Mouse (Mus musculus) liver, postnatal 0 days (tissue): Measurements from ENCODE around the gene Jdp2. TPM values are rescaled to one million over a fixed set of nuclear protein-coding genes. Genes with fewer than 3 reads are reported as not detected.

Source experiments
- ATAC-seq: fragments of 200-750 bp; cut with Nextera tagmentation; 2 replicates; pipeline ENCODE4 v1.8.0; 2017; ENCODE audit warnings: mild to moderate bottlenecking, moderate library complexity
- DNase-seq: peaks from one replicate; pipeline ENCODE4 v3.0.0-alpha.2; 2016
- H3K27ac ChIP-seq: fragments of 300-500 bp; sonication (generic); 2 replicates; pipeline ENCODE4 v1.5.1; 2014; ENCODE audit warnings: antibody characterized with exemption, moderate library complexity, mild to moderate bottlenecking, low read depth
- H3K27me3 ChIP-seq: fragments of 300-500 bp; sonication (generic); 2 replicates; pipeline ENCODE4 v1.6.1; 2014; ENCODE audit warnings: low read length, control low read depth, mixed read lengths; ENCODE audit not compliant: insufficient read depth
- H3K36me3 ChIP-seq: fragments of 300-500 bp; sonication (generic); replicated peaks from 2 replicates; pipeline ENCODE4 v1.6.1; 2014; ENCODE audit warnings: mild to moderate bottlenecking, control low read depth, low read length, moderate library complexity, mixed read lengths; ENCODE audit not compliant: insufficient read depth
- H3K4me1 ChIP-seq: fragments of 300-500 bp; sonication (generic); 2 replicates; pipeline ENCODE4 v1.6.1; 2014; ENCODE audit warnings: antibody characterized with exemption, mild to moderate bottlenecking, control low read depth; ENCODE audit not compliant: insufficient read depth
- H3K4me2 ChIP-seq: fragments of 300-500 bp; sonication (generic); 2 replicates; pipeline ENCODE4 v1.6.1; 2014; ENCODE audit warnings: low read depth, mild to moderate bottlenecking, low read length, moderate library complexity, mixed read lengths
- H3K4me3 ChIP-seq: fragments of 300-500 bp; sonication (generic); 2 replicates; pipeline ENCODE4 v1.5.1; 2014; ENCODE audit warnings: low read depth, low read length
- H3K9ac ChIP-seq: fragments of 300-500 bp; sonication (generic); replicated peaks from 2 replicates; pipeline ENCODE4 v1.6.1; 2014; ENCODE audit warnings: mild to moderate bottlenecking, moderate library complexity
- H3K9me3 ChIP-seq: fragments of 300-500 bp; sonication (generic); 2 replicates; pipeline ENCODE4 v1.6.1; 2016; ENCODE audit warnings: mild to moderate bottlenecking, control low read depth, low read length, mixed read lengths
- CTCF ChIP-seq: sonication (generic); IDR thresholded peaks from 2 replicates; pipeline ENCODE4 v1.5.1; 2016; ENCODE audit warnings: antibody characterized with exemption, low read depth
- EP300 ChIP-seq: IDR thresholded peaks from 2 replicates; pipeline ENCODE4 v1.6.1; 2016; ENCODE audit warnings: antibody characterized with exemption, low read depth, mild to moderate bottlenecking
- WGBS: fragments of 180-500 bp; shearing (Covaris S2); extraction: QIAGEN DNeasy Blood & Tissue Kit; methylation state at CpG from one replicate; pipeline ENCODE4 v1.1.7; 2014; ENCODE audit not compliant: insufficient replicate concordance; 5-methylcytosine and 5-hydroxymethylcytosine counted together
- polyA plus RNA-seq: library from polyadenylated mRNA; unstranded; fragments of >200 nt; fragmentation: Nextera tagmentation; extraction: Ambion mirVana; gene quantifications from 2 replicates; pipeline ENCODE4 v1.2.1, GENCODE M21; 2015

The Jdp2 gene
- polyA plus RNA-seq, 1 experiment from 2014 or later = 0.33 TPM

DNA sequence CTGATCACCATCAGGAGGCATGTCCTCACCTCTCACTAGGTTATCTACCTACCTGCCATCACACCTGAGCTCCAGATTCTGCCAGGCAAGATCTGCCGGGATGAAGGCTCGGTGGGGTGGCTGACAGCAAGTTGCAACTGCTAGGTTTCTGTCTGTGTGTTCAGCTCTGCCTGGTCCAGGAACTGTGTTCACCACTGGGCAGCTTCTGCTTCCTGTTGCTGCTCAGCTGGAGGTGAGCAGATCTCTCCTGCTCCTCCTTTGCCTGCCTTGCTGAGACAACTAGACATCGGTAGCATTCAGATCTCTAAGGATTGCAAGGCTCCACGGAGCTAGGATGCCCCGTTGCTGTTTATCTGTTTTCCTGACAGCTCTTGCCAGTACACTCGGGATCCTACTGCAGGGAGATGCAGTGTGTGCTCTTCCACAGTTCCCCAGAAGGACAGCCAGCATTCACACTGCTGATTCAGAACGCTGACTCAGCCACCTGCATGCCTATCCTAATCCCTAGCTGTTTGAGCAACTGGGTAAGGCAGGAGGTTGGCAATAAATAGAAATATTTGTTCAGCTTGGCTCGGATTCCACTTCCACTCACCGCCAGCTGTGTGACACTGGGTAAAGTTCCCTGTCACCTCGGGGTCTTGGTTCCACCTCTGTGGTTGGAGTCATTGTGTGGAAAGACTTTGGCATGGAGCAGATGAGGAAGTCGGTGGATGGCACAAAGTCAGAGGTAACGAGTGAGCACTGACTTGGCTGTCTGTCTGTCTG, 29.3 kb upstream of the Jdp2 start:
- Histone ChIP-seq H3K27ac (peak overlapping the region; percentile 23), H3K9ac (no peak overlapping the region), H3K4me2 (peak overlapping the region; percentile 20; the same call in 1 of the 2 replicates), H3K4me1 (peaks cover 21% of the 10 kb centered on the region; the same call in 1 of the 2 replicates), H3K36me3 (no peaks in the 10 kb centered on the region), H3K9me3 (no peaks in the 10 kb centered on the region), H3K27me3 (no peaks in the 10 kb centered on the region), H3K4me3 (no peak overlapping the region)
- WGBS = 25% methylated on average over 12 of the region's 12 CpGs
- peak; percentile 29 for ATAC-seq
- DNase-seq = peak; percentile 21
- TF ChIP-seq EP300 (no peak), CTCF (no peak)

GRCm38 (mm10) chr12:85570158-85570540, 28.7 kb upstream of the Jdp2 start:
- Histone ChIP-seq H3K27ac (no peak overlapping the region), H3K4me2 (no peak overlapping the region), H3K27me3 (no peaks in the 10 kb centered on the region), H3K4me1 (peaks cover 27% of the 10 kb centered on the region; the same call in 1 of the 2 replicates), H3K4me3 (no peak overlapping the region), H3K36me3 (no peaks in the 10 kb centered on the region), H3K9me3 (no peaks in the 10 kb centered on the region), H3K9ac (no peak overlapping the region)
- ATAC-seq (no peak), DNase-seq (no peak)
- TF ChIP-seq CTCF = no peak
- TF ChIP-seq EP300 = no peak
- 63% methylated on average over 1 of the region's 1 CpGs for WGBS

DNA sequence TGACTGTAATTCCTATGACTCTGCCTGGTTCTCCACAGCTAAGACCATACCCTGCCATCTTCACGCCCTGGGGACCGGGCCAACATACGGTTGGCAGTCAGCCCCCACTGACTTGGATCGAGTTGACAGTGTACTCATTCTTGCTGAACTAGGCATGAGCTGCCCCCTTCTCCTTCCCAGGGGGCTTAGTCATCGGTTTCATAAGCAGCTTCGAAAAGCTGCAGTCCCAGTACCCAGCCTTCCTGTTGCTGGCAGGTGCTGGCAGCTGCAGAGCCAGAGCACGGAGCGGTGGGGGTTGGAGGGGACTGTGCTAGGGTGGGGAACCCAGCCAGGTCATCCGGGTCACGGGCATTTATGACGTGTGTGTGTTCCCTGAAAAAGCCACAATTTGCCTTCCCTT, 27.5 kb upstream of the Jdp2 start:
- DNase-seq (peak; percentile 42), ATAC-seq (no peak)
- Histone ChIP-seq H3K27ac (no peak overlapping the region), H3K36me3 (no peaks in the 10 kb centered on the region), H3K27me3 (no peaks in the 10 kb centered on the region), H3K9me3 (no peaks in the 10 kb centered on the region), H3K9ac (no peak overlapping the region), H3K4me1 (peaks cover 28% of the 10 kb centered on the region; the same call in 1 of the 2 replicates), H3K4me2 (no peak overlapping the region), H3K4me3 (no peak overlapping the region)
- 48% methylated on average over 11 of the region's 11 CpGs for WGBS
- TF ChIP-seq CTCF = no peak
- no peak for TF ChIP-seq EP300

DNA sequence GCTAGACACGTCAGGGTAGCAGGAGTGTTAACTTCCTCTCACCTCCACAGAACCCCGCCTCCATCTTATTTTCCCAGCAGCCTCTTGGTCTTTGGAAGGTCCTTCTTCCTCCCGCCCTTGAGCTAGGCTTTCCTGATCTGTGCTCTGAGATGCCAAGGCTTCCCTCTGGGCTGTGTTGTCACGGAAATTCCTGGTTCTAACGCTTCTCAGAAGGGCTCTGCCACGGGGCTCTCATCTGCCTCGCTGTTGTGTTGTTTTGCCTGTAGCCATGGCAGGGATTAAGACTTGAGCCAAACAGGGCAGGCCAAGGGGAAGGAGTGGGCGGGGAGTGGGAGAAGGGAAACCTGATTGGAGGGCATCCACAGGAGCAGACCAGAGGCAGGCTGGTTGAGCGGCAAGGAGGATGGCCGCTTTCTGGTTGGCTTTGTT, 26.8 kb upstream of the Jdp2 start:
- Histone ChIP-seq H3K9ac (no peak overlapping the region), H3K36me3 (no peaks in the 10 kb centered on the region), H3K4me2 (no peak overlapping the region), H3K9me3 (no peaks in the 10 kb centered on the region), H3K4me1 (peaks cover 26% of the 10 kb centered on the region; the same call in 1 of the 2 replicates), H3K4me3 (no peak overlapping the region), H3K27ac (no peak overlapping the region), H3K27me3 (no peaks in the 10 kb centered on the region)
- DNase-seq = peak; percentile 27
- peak; percentile 18; the same call in 1 of the 2 replicates for ATAC-seq
- TF ChIP-seq CTCF = no peak
- no peak for TF ChIP-seq EP300
- WGBS = 47% methylated on average over 10 of the region's 10 CpGs

DNA sequence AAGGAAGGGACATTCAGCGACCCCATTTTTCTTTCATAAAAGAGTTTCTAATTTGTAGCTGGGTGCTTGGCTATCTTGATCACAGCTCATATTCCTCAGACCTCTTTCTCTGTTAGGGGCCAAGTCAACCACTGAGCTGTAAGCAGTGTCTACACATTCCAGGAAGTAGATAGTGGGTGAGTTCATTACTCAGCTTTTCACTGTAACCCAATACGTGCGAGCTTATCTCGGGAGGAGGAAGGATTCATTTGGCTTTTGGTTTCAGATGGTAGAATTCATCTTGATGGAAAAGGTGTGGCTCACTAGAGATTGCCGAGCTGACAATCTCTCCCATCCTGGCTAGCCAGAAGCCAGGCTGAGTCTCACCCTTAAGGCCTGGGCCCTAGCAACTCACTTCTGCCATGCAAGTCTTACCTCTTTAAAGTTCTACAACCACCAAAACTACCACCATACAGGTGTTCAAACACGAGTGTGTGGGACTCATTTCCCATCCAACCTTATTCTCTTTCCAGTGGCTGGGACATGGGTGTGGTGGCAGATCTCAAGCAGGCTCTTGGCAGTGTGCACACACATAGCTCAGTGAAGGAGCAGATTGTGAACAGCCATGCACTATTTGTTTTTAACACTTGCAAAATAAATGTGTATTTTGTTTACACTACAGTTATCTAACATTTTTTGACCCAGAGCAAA, 23.9 kb upstream of the Jdp2 start:
- no peak for DNase-seq
- no peaks in the 10 kb centered on the region for H3K27me3 ChIP-seq

DNA sequence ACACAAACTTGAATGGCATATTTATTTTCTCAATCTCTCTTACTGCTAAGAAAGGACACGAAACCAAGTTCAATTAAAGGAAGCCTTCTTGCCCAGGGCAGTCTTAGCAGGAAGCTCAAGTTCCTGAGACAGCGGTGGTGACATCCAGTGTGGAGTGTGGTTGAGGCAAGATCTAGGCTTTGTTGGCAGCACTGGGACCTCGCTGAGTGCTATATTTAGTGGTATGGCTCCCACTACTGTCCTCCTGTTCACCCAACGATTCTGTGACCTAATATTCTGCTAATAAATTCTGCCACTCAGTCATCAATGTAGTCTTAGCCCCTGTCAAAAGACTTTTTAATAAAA, 23.4 kb upstream of the Jdp2 start:
- Histone ChIP-seq H3K4me2 (no peak overlapping the region), H3K27ac (no peak overlapping the region), H3K27me3 (no peaks in the 10 kb centered on the region), H3K9ac (no peak overlapping the region), H3K4me1 (peaks cover 22% of the 10 kb centered on the region; the same call in 1 of the 2 replicates), H3K36me3 (no peaks in the 10 kb centered on the region), H3K9me3 (no peaks in the 10 kb centered on the region), H3K4me3 (no peak overlapping the region)
- DNase-seq = no peak
- 32% methylated on average over 4 of the region's 4 CpGs for WGBS
- peak; percentile 21 for TF ChIP-seq CTCF
- TF ChIP-seq EP300 = no peak
- ATAC-seq = no peak

More for the DNA sequence above, 23.9 kb upstream of the Jdp2 start:
- 37% methylated on average over 6 of the region's 6 CpGs for WGBS
- H3K9ac ChIP-seq = no peak overlapping the region
- H3K4me2 ChIP-seq = no peak overlapping the region
- TF ChIP-seq EP300 (no peak), CTCF (no peak)
- H3K27ac ChIP-seq = peak overlapping the region; percentile 12; the same call in 1 of the 2 replicates
- no peak overlapping the region for H3K4me3 ChIP-seq
- ATAC-seq = no peak
- H3K9me3 ChIP-seq = no peaks in the 10 kb centered on the region
- H3K36me3 ChIP-seq = no peaks in the 10 kb centered on the region
- H3K4me1 ChIP-seq = peaks cover 22% of the 10 kb centered on the region; the same call in 1 of the 2 replicates
